Mouse (Mus musculus): ENCODE data around the gene Tnfaip2. TPM values are rescaled to one million over a fixed set of nuclear protein-coding genes. Genes with fewer than 3 reads are reported as not detected.

The Tnfaip2 gene
- 14.0 and 14.4 TPM in 2 replicates for total RNA-seq (2021)
- long read RNA-seq, experiment 1, partial matches to known transcripts: 2 of 6 reads
- long read RNA-seq, experiment 1, other reads (novel, unspliced or antisense): 3 of 6 reads
- long read RNA-seq, experiment 2, transcript Tnfaip2-201 (12 exons, 3,762 nt): major isoform, 6 of 13 reads
- long read RNA-seq, experiment 2, partial matches to known transcripts: 2 of 13 reads
- long read RNA-seq, experiment 2, other reads (novel, unspliced or antisense): 5 of 13 reads

- DNase-seq: peak; percentile 89
These were observed at the start of gene Tnfaip2 for GRCm38 (mm10) chr12:111442309-111443010. Gene Tnfaip2 (plus strand): TSS chr12:111442469.

GRCm38 (mm10) chr12:111394008-111394407 is 48.3 kb upstream of the Tnfaip2 start:
- DNase-seq: peak; percentile 61

- peak; percentile 56 for DNase-seq
These were observed 45.3 kb upstream of the Tnfaip2 start for GRCm38 (mm10) chr12:111396997-111397396.

GRCm38 (mm10) chr12:111401454-111402184 is 40.6 kb upstream of the Tnfaip2 start:
- DNase-seq: peak; percentile 86

GRCm38 (mm10) chr12:111404880-111405279 is 37.4 kb upstream of the Tnfaip2 start:
- DNase-seq: no peak

GRCm38 (mm10) chr12:111406622-111407021 is 35.6 kb upstream of the Tnfaip2 start, which contains the start of gene Lbhd2:
Gene Lbhd2 (plus strand): TSS chr12:111406809.
- no peak for DNase-seq

GRCm38 (mm10) chr12:111409583-111409982 is 32.7 kb upstream of the Tnfaip2 start:
- no peak for DNase-seq

- DNase-seq: no peak
These were observed 30.5 kb upstream of the Tnfaip2 start for GRCm38 (mm10) chr12:111411631-111412355.

GRCm38 (mm10) chr12:111412581-111413284 is 29.5 kb upstream of the Tnfaip2 start:
- peak; percentile 56 for DNase-seq

- peak; percentile 95 for DNase-seq
These were observed 29.0 kb upstream of the Tnfaip2 start for GRCm38 (mm10) chr12:111413300-111413699.

- no peak for DNase-seq
These were observed 25.1 kb upstream of the Tnfaip2 start, which contains the start of gene Exoc3l4 for GRCm38 (mm10) chr12:111416921-111417779. Gene Exoc3l4 (plus strand): TSS chr12:111417017.

GRCm38 (mm10) chr12:111419918-111420317 is 22.4 kb upstream of the Tnfaip2 start:
- DNase-seq: no peak

GRCm38 (mm10) chr12:111420946-111421709 is 21.1 kb upstream of the Tnfaip2 start:
- no peak for DNase-seq

GRCm38 (mm10) chr12:111422852-111423251 is 19.4 kb upstream of the Tnfaip2 start:
- no peak for DNase-seq

GRCm38 (mm10) chr12:111423570-111424129 is 18.6 kb upstream of the Tnfaip2 start:
- no peak for DNase-seq

GRCm38 (mm10) chr12:111424547-111424946 is 17.7 kb upstream of the Tnfaip2 start:
- DNase-seq: no peak

- DNase-seq: peak; percentile 89
These were observed 17.0 kb upstream of the Tnfaip2 start for GRCm38 (mm10) chr12:111425258-111425657.

GRCm38 (mm10) chr12:111425789-111426460 is 16.3 kb upstream of the Tnfaip2 start:
- DNase-seq: peak; percentile 95

Measured in adrenal gland, postnatal 14 days (tissue).